Mouse (Mus musculus) urinary bladder, adult 18-20 months (tissue): ENCODE data around the gene Lrrc3.

Experiments
- DNase-seq, 2 experiments: peaks; one replicate each; pipeline ENCODE4 v3.0.0; 2022; ENCODE audit warnings: low spot score in 2 of 2, mixed read lengths in 2 of 2

Lrrc3 gene

DNA sequence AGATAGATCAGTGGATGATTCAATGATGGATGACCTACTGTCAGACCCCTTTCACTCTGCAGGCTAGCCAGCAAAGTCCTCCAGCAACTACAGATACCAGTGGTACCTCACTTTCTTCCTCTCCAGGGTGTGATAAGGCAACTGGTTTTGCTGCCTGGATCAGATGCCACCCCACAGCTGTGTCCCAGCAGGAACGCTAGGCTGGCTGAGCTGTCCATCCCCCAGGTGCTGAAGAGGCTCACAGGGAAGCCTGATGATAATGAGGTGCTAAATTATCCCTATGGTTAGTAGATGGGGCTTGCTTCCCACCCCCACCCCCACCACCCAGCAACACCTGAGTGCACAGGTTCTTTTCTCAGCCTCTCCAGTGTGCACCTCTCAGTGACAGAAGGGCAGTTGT, 34.8 kb downstream of the Lrrc3 start:
- no peak for DNase-seq

DNA sequence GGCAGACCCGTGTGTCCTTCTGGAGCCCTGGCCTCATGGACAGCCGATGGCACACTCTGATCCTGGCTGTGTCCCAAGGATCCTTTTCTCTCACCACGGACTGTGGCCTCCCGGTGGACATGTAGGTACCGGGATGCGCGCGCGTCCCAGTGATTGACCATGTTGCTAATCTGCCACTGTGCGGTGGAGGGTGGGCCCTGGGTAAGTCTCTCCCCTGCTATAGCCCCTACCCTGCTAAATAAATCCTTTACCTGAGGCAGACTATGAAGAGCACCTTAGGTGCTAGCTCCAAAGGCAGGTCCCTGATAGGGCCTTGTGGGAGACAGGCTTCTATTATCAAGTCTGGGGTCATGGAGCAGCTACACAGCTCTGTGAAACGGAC, 37.6 kb downstream of the Lrrc3 start:
- no peak for DNase-seq

DNA sequence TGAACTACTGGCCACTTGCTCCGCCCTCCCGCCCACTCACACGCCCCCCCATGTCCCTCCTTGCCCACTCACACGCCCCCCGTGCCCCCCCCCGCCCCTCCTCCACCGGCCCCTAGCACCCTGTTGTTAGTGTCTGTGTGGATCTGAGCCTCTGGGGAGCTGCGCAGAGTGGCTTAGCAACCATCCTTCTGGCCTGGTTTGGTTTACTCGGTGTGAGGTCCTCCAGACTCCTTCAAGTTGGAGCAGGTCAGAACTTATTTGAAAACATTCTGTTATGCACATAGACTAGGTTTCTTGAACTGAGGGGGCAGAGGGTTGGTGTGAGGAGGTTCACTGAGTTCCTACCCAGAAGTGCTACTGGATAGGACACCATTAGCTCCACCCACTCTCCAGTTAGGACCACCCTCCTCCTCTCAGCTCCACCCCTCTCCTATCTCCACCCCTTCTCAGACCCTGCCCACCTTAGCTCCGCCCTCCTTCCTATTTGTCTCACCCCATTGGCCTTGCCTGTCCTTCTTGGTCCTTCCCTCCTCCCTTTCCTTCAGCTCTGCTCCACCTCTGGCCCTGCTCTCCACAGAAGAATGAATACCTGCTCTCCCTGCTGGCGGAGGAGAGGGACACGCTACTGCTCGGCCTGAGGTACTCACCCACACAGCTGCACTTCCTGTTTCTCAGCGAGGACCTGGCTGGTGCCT, 38.1 kb downstream of the Lrrc3 start:
- DNase-seq: peak; percentile 79 to 84

DNA sequence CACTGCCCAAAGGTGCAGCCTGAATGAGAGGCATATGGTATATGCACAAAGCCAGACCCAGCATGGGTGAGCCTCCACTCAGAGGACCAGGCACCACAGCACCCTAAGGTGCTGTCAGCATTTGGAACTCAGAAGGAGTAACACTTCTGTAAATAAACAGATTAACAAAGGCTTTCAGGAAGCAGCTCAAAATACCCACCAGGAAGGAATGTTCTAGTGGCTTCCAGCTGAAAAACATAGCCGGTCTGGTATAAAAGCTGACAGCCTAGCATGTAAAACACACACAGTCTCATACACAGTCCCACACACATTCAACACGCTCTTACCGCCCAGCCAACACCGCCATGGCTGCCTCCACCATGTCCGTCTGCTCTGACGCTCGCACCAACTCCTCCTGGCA, 40.7 kb downstream of the Lrrc3 start, which contains the start of gene Gm3285:
TSS of gene Gm3285 (plus strand) at position 301 of the 400 bp plus-strand sequence.
- DNase-seq: no peak

DNA sequence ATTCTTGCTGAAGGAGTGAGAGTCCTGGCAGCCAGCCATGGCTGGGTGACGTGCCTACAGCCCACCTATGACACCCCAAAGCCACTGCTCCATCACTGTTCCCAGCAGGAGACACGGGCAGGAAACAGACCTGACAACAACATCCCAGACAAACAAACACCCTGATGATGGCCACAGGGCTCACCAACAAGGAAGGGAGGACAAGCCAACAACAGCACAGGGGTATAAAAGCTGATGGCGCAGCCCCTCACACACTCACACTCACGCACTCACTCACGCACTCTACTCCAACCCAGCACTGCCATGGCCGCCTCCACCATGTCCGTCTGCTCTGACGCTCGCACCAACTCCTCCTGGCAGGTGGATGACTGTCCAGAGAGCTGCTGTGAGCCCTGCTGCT, 49.8 kb downstream of the Lrrc3 start, which contains the start of gene Gm10318:
TSS of gene Gm10318 (plus strand) at position 301 of the 400 bp plus-strand sequence.
- no peak for DNase-seq
